Mouse (Mus musculus) thymus, postnatal 10 days (tissue): ENCODE data around the gene Nf1.
A peak's percentile ranks its signal among the peaks of the same experiment; 100 is the strongest.

Source experiments
- DNase-seq, 2 experiments: peaks; one replicate each; pipeline ENCODE4 v3.0.0; 2021; ENCODE audit warnings: low spot score in 2 of 2

The Nf1 gene

DNA sequence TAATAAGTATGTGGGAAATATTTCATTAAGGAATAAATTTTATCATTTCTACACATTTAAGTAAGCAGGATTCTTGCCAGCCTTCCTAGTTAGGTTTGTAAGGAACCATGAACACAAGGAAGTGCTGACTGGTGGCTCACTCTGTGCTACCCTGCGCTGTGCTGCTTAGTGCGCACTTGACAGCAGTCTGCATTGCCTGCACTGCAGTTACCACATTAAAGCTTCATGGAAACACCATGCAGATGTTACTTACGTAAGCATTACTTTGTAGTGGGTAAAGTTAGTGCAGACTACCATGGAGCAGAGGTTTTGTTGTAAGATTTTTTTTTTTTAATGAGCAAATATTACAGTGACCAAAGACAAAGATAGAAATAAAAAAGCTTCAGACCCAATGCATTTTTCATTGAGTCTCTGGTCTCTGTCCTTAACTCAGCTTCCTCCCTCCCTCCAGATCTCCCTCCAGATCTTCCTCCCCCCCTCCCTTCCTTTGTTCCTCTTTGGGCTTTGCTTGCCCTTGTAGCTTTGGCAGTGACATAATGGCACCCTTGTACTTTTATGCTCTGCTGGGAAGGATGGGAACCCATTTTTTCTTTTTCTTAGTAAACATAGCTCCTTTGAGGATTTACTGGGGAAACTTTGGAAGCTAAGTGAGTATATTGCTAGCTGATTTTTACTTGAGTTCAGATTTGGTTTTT lies 121.4 kb downstream of the Nf1 start:
- peak; percentile 36 to 60 for DNase-seq

DNA sequence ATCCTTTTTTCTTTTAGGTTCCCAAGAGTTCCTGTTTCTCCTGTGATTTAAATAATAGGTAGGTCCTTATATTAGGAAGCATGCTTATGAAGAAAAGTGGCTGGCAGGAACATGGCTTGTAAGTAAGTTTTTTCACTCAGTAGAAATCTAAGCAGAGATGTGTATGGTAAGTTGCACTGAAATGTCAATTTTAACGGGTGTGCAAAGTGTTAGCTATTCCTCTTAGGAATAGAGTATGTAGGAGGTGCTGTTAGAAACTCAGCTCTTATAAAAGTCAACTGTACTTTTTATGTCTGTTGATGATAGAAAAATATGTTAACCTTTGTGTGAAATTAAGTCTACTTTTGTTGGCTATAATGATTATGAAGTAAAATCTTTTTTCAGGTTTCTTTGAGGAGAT lies 128.6 kb downstream of the Nf1 start:
- no peak for DNase-seq

DNA sequence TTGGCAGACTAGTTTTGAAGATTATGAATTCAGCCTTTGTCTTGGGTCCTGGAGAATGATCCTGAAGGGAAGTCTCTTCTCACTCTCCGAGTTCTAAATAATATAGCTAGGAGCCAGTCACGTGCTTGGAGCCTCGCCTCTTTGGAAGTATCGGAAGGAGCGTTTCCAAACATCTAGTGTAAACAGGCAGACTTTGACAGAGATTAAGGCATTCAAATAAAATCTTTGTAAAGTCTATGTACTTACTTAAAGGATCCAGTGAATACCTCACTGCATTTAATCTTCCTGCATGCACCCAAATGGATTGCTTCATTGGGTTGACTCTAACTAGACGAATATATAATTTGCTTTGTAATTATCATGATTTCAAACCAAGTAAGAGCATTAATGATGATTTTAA lies 143.9 kb downstream of the Nf1 start:
- DNase-seq, result no peak

DNA sequence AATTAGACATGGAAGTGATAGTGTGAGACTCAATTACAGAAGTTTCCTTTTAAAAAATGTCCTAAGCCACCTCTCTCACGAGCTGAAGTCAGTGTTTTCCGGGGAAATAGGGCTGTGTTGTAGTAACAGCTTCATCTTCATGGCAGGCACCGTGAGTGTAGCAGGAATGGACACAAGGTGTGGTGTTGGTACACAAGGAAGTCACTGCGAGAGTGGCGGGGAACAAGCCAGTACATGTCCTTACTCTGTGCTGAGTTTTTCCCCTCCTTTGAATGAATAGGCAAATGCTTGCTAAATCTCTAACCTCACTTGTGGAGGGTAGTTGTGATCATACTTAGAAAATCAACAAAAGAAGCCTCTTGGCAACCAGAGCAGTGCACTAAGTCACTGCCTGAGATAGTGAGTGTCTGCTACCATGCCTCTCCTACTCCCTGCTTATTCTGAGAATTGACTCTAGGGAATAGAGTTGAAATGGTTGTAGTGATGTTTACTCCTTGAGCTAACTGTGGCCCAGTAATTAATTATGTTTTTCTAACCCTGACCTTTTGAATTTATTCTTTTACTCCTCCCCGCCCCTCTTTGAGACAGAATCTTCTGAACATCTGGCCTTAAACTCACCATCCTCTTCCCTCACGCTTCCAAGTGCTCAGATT lies 144.5 kb downstream of the Nf1 start:
- no peak for DNase-seq

DNA sequence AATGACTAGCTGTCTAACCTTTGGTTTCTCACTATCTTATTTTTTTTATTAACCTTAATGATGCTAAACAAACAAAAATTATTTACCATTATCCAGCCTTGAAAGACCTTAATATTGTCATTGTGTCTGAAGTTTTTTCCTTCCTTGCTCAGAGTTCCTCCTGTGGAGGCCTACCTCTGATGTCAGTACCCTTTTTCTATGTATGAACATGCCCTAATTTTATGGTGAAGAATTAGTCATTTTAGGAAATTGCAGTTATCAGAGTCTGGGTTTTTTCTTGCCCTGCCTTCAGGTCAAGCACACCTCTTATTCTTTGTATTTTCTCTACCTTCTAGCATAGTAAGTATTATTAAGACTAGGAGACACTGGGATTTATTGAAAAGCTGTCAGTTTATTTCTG lies 145.2 kb downstream of the Nf1 start:
- DNase-seq, result no peak

DNA sequence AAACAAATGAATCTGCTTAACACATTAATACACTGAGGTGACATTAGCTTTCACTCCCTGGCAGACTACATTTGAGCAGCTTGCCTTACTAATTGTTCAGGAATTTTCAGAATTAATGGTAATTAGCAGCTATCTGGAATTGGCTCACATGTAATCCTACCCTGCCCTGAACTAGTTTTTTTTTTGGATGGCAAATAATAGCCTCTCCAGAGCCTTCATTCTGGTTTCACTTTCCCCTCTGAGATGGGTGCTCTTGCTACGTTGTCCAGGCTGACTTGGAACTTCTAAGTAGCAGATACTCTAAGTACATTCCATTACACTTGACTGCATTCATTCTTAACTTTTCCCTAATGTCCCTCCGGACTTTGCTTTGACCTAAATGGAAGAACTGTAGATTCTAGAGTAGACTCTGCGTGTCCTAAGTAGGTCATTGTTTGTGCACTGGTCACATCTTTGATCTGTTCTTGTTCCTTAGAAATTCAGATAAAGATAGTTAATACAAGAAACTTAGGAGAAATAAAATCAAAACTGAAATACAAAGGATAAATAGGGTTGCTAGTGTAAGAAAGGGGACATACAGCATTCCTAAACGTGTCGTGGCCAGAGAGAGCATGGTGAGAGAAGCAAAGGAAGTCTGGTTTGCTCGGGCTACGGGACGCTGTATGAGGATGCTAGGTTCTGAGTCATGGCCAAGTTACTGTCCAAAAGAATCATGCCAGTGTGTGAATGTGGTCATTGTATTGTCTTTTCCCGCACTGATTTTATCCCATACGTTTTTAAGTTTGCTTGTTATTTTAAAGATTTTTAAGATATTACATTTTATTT lies 155.7 kb downstream of the Nf1 start:
- no peak for DNase-seq

DNA sequence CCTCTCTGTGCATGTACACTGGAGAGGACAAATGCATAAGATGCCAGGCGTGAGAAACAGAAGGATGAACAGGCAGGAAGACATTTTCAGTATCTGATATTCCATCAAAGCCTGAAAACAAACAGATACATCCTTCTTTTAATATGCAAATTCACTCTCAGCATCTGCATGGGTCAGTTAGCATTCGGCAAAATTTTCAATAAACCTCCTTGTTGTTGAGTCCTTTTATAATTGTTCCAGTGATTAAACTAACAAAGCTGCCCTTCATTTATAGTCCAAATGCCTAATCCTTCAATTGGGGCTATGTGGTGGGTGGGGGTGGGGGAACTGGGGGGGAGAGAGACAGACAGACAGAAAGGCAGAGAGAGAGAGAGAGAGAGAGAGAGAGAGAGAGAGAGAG lies 163.4 kb downstream of the Nf1 start:
- DNase-seq, result no peak

DNA sequence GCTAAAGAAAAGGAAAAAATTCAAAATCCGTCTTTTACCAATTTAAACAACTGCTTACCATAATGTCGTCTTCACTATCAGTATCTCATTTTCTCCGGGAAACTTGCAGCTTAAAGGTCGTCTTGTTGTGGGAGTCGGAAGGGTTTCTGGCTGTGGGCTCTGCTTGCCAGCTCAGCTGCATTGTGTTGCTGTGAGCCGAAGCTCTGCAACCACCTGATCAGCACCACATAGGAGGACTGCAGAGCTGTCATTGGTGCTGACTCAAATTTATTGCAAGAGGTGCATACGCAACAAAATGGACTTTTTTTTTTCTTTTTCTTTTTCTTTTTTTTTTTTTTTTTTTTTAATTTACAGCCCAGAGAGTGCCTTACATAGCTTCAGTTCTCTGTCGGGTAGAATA lies 164.4 kb downstream of the Nf1 start, which contains the start of gene Omg:
Gene Omg (minus strand): TSS at position 240 of the 400 bp plus-strand sequence.
- DNase-seq, result no peak

DNA sequence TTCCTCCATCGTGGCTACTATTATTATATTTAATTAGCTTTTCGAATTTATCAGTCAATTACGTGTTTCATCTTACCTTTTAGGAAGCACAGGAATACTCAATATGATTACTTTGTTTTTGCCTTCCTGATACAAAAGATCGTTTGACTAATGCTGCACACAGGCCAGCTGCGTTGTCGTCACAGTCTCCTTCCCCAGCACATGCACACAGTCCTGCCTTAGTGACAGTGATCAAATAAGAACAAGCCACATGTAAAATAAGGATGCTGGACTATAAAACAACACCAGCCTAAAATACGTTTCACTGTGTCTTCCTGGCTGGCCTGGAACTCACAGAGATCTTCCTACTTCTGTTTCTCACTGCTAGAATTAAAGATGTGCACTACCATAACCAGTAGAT lies 165.0 kb downstream of the Nf1 start:
- DNase-seq, result no peak

DNA sequence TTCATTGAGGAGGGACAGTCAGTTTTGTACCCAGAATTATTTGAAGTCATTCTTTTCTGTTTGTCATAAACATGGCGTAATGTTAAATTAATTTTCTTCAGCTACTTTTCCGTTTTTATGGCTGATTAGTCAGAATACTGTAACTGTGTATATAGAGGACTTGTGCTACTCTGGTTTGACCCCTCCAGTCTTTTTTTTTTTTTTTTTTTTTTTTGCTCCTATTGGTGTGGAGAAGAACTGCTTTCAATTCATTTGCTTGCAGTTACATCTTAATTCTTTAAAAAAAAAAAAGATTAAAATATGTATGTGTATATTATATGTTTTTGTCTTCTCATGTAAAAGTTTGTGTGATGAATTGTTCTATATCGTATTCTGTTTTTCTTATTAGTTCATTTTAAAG lies 172.5 kb downstream of the Nf1 start:
- DNase-seq, result no peak

DNA sequence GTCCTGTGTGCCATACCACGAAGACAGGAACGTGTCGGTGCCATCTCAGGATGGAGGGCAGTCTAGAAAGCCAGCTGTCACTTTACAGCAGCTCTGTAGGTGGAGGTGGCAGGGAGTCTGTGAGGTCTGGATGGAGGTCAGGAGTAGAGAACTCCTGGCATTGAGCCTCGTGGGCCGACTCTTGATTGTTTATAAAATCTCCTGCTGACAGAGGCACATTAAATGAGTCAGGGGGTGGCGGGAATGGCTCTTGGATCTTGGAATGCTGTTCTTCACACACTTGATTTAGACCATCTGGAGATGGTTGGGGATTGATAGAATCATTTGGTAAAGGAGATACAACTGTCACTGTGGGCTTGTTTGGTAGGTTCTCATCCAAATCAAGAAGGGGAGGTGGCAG lies 175.8 kb downstream of the Nf1 start:
- no peak for DNase-seq

DNA sequence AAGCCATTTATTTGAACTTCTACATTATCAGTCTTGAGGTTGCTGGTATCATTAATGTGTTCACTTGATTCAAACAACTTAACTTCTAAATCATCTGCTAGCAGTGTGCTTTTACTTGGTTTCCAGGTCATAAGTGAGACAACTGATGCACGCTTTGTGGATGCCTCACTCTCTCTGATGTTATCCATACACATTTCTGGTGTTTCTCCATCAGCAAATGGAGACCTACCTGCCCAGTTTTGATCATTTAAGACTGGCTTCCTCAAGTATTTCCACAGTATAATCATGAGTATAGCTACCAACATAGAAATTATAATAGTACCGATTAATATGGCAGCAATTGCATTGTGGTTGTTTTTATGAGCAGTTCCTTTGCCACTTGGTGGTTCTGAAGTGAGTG lies 176.3 kb downstream of the Nf1 start:
- no peak for DNase-seq

DNA sequence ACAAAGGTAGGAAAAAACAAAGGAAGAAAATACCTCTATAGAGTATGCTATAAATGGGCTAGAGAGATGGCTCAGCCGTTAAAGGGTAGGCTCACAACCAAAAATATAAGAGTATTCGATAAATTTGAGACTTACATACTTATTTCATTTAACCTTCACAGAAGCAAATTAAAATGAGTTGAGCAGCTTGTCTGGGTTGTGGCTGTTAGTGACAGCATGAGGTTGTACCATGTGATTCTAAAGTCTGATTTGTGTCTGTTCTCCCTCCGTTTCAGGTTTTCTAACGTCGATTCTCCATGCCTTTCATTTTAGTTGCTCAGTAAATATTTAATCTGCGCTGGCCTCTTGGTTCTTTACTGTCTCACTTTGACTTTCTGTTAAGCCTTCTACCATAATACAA lies 179.8 kb downstream of the Nf1 start:
- no peak for DNase-seq

DNA sequence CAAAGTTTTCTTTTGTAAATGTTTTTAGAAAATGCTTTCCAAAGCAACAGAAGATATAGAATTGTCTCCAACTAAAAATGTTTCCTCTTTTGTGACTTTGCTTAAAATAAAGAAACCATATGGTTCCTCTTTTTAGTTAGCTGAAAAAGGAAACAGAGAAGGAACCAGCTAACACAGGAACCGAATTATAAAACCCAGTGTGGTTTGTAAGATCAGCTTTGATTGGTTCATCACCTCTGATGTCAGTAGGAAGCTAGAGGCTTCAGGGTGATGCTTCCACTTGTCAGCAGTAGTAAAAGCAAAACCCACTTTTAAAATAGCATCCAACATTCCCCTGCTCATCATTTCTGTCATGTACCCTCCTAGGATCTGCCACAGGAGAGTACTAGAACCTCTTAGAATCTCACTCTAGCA lies 180.4 kb downstream of the Nf1 start:
- peak in 1 of 2 experiments; percentile 32 for DNase-seq

DNA sequence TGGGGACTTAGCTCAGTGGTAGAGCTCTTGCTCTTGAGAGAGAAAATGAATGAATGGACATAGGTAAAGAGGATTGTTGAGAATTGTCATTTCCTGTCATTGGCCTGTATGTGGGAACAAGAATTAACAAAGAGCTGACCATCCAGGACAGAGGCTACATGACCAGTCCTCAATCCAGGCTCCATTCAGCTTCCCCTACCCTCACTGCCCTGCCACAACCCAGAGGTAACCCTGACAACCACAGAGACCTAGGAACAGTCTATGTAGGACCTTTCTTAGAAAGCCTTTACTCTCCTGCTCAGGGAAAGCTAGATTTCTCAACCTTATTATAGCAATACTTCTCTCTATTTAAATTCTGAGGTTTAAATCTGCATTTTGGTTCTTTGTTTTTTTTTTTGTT lies 181.3 kb downstream of the Nf1 start:
- DNase-seq, result no peak

DNA sequence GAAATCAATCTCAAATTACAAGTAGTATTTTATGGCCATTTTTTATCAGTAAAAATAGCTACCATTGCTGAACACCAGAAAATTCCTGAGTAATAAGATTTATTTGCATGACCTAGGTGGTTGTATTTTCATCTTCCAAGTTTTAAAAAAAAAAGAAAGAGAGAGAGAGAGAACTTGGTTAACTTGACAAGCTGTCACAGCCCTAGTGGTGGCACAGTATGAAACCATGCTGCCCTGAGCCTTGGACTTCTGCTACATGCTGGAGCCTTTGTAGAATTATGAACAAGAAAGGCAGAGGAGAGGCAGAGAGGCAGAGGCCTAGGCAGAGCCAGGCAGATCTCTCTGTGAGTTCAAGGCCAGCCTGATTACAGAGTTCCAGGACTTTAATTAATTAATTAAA lies 182.4 kb downstream of the Nf1 start:
- peak in 1 of 2 experiments; percentile 18 for DNase-seq

DNA sequence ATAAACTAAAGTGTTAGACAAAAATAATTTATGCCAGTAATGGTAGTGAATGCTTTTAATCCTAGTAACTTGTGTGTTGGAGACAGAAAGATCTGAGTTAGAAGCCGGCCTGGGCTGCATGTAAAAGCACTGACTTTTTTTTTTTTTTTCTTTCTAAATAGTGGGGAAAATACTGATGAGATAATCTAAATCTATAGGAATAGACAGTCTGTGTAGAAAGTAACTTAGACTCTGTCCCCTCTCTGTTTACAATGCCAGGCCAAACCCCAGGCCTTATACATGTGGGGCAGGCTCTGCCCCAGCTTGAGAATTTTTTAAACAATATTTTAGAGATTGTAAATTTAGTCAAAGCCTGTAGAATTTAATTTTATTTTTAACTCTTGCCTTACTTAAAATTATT lies 183.5 kb downstream of the Nf1 start:
- DNase-seq, result no peak

DNA sequence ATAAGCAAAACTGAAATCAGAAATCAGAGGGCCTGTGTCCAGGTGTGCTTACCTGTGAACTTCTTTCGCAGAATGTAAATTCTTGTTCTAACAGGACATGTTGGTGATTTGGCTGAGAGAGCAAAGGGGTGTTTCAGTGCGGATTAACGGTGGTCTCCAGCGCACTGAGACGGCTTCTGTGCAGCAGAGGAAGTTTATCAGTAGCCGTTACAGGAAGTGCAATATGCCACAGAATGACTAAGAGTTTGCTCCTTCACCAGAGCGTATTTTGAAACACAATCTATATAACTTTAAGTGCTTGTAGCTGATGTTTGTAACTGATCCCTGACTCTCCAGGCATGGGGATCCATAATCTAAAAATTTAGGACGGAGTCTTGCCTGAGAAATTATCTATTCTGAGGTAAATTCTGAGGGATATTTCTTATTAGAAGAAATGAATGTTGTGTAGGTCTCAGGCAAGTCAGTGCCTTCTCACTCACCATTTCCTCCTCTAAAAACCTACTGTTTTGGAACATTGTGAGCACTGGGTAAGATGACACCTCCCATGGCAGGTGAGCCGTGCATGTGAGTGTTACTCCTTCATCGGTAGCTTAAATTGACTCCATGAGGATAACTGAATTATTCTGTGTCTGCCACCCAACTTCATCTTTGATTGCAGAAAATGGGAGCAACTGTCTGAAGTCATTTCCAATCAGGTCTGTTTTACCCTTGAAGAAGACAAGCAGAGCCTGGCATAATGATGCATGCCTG lies 184.2 kb downstream of the Nf1 start, which contains the start of gene Evi2b:
Gene Evi2b (minus strand): TSS at position 203 of the 750 bp plus-strand sequence.
- peak; percentile 39 to 62 for DNase-seq

DNA sequence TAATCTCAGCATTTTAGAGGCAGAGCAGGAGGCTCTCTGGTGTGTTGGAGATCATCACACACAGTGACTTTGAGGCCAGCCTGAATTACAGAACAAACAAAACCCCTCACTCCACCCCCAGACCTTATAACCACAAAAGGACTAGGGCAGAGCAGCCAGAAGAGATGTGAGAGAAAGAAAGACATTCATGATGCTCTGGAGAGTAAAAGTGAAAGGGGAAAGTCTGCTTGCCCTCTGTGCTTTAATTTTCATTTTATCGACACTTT lies 184.8 kb downstream of the Nf1 start:
- no peak for DNase-seq

DNA sequence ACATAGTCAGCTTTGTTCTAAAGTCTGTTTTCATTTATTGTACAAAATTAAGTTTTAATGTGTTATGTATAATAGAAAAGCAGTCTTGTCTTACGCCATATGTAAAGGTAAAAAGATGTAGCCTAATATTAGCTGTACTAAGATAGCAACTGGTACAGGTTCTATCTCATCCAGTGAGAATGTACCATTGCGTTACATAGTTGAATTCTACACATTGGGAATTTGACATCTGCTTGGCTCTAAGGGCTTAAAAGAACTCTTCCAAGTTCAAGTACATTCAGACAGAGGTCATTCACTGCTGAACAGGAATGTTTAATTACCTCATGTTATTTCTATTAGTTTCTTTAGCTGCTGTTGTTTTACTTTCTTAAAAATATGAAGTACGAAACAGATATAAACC lies 187.1 kb downstream of the Nf1 start:
- DNase-seq, result no peak

DNA sequence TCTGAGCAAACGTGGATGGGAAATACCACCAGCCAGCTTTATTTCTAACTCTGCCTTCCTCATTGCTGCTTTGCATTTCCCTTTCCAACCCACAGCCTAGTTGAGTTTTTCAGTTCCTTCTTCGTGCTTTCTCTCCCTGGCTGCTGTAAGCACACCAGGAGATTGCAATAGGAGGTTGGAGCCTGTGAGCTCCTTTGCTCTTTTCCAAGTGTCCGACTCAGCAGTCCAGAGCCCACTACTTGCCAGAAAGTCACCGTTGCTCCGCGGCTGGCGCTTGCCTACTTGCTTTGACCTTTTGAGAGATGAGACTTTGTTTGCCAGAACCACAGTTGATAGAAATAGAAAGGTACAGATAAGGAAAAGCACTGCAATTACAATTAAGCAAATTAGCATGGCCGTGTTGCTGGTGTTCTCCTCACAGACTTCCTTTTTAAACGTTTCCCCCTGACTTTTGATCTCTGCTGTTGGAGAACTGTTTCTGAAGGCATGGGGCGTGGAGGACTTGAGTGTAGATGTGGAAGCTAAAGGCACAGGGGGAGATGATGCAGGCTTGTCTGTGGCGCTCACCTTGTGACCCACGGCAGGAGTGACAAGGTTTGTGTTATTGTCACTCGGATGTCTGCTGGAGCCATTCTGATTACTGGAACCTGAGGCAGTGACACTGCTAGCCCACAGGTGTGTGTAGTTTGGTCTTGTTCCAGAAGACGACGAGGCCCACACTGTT lies 187.7 kb downstream of the Nf1 start:
- DNase-seq, result no peak
